Mouse (Mus musculus) limb, embryonic 12.5 days (tissue): ENCODE measurements at regions not wholly inside any gene's neighbourhood (a gene's known extent, or its start where the extent isn't known, plus 50 kb on each side); places are given as distances from the start of the nearest gene placed in this dataset.

Experiments used
- ATAC-seq: fragments of 200-750 bp; cut with Nextera tagmentation; 2 replicates; pipeline ENCODE4 v1.8.0; 2017; ENCODE audit warnings: low read depth, moderate TSS enrichment; ENCODE audit not compliant: insufficient number of reproducible peaks, insufficient read depth, low FRiP score, low TSS enrichment
- H3K27ac ChIP-seq: fragments of 300-500 bp; sonication (generic); 2 replicates; pipeline ENCODE4 v1.5.1; 2016; ENCODE audit warnings: mild to moderate bottlenecking, moderate library complexity
- H3K27me3 ChIP-seq: fragments of 300-500 bp; sonication (generic); 2 replicates; pipeline ENCODE4 v1.6.1; 2016; ENCODE audit warnings: mild to moderate bottlenecking, moderate library complexity
- H3K36me3 ChIP-seq: fragments of 300-500 bp; sonication (generic); 2 replicates; pipeline ENCODE4 v1.6.1; 2016; ENCODE audit warnings: mild to moderate bottlenecking, moderate library complexity
- H3K4me1 ChIP-seq: fragments of 300-500 bp; sonication (generic); replicated peaks from 2 replicates; pipeline ENCODE4 v1.6.1; 2016
- H3K4me2 ChIP-seq: fragments of 300-500 bp; sonication (generic); 2 replicates; pipeline ENCODE4 v1.6.1; 2016; ENCODE audit warnings: mild to moderate bottlenecking, moderate library complexity
- H3K4me3 ChIP-seq: fragments of 300-500 bp; sonication (generic); replicated peaks from 2 replicates; pipeline ENCODE4 v1.5.1; 2016; ENCODE audit warnings: mild to moderate bottlenecking
- H3K9ac ChIP-seq: fragments of 300-500 bp; sonication (generic); replicated peaks from 2 replicates; pipeline ENCODE4 v1.6.1; 2016; ENCODE audit warnings: mild to moderate bottlenecking, moderate library complexity
- H3K9me3 ChIP-seq: fragments of 300-500 bp; sonication (generic); 2 replicates; pipeline ENCODE4 v1.6.1; 2016; ENCODE audit warnings: mild to moderate bottlenecking, moderate library complexity
- WGBS: fragments of 180-500 bp; shearing (Covaris S2); methylation state at CpG from one replicate; pipeline ENCODE4 v1.1.7; 2016; 5-methylcytosine and 5-hydroxymethylcytosine counted together

GRCm38 (mm10) chr1:61530166-61530565 lies 108.5 kb upstream of the Pard3b start:
- H3K36me3 ChIP-seq = no peaks in the 10 kb centered on the region
- H3K9ac ChIP-seq = no peak overlapping the region
- peaks cover 37% of the 10 kb centered on the region for H3K4me1 ChIP-seq
- ATAC-seq = no peak
- H3K27me3 ChIP-seq = no peaks in the 10 kb centered on the region
- 8% methylated on average over 3 of the region's 3 CpGs for WGBS
- no peaks in the 10 kb centered on the region for H3K9me3 ChIP-seq
- H3K27ac ChIP-seq = no peak overlapping the region
- 0 out of 2 replicates have a peak overlapping the region, but pooled peaks have one; percentile 8 for H3K4me2 ChIP-seq
- no peak overlapping the region for H3K4me3 ChIP-seq

- H3K4me2 ChIP-seq = no peak overlapping the region
- no peaks in the 10 kb centered on the region for H3K36me3 ChIP-seq
- ATAC-seq = 0 out of 2 replicates have a peak, but pooled peaks have one; percentile 26
- no peaks in the 10 kb centered on the region for H3K9me3 ChIP-seq
- no peak overlapping the region for H3K9ac ChIP-seq
- no peak overlapping the region for H3K4me3 ChIP-seq
- H3K4me1 ChIP-seq = peaks cover 37% of the 10 kb centered on the region
- H3K27ac ChIP-seq = no peak overlapping the region
- WGBS = 40% methylated on average over 5 of the region's 5 CpGs
- no peaks in the 10 kb centered on the region for H3K27me3 ChIP-seq
Observed at GRCm38 (mm10) chr1:61531487-61531886, 107.1 kb upstream of the Pard3b start.

GRCm38 (mm10) chr1:61540081-61540480 lies 98.5 kb upstream of the Pard3b start:
- no peak overlapping the region for H3K4me3 ChIP-seq
- H3K4me2 ChIP-seq = no peak overlapping the region
- WGBS = 83% methylated on average over 3 of the region's 3 CpGs
- no peaks in the 10 kb centered on the region for H3K27me3 ChIP-seq
- H3K4me1 ChIP-seq = 0 out of 2 replicates have a peak, but pooled peaks cover 6% of the 10 kb centered on the region
- H3K9me3 ChIP-seq = no peaks in the 10 kb centered on the region
- ATAC-seq = no peak
- no peak overlapping the region for H3K27ac ChIP-seq
- H3K9ac ChIP-seq = no peak overlapping the region
- H3K36me3 ChIP-seq = no peaks in the 10 kb centered on the region

DNA sequence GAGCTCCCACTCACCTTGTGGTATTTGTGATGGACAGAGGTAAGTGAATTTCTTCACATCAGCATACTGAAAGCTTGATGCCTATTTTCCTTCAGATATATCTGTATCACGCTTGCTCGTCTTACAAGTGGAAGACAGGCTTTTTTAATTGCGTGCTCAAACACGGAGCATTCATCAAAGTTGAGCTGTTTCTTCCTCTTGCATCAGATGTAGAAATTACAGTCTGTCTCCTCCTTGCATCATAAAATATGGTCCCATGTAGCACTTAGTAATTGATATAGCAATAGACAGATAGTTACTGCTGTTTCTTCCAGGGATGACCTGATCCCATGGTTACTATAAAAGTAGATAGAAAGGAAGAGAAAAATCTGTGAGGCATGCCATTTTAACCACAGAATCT lies 97.5 kb upstream of the Pard3b start:
- no peaks in the 10 kb centered on the region for H3K36me3 ChIP-seq
- no peak for ATAC-seq
- H3K9me3 ChIP-seq = no peaks in the 10 kb centered on the region
- H3K4me1 ChIP-seq = 0 out of 2 replicates have a peak, but pooled peaks cover 6% of the 10 kb centered on the region
- H3K27ac ChIP-seq = no peak overlapping the region
- H3K9ac ChIP-seq = no peak overlapping the region
- H3K27me3 ChIP-seq = no peaks in the 10 kb centered on the region
- no peak overlapping the region for H3K4me3 ChIP-seq
- 88% methylated on average over 4 of the region's 4 CpGs for WGBS
- no peak overlapping the region for H3K4me2 ChIP-seq

DNA sequence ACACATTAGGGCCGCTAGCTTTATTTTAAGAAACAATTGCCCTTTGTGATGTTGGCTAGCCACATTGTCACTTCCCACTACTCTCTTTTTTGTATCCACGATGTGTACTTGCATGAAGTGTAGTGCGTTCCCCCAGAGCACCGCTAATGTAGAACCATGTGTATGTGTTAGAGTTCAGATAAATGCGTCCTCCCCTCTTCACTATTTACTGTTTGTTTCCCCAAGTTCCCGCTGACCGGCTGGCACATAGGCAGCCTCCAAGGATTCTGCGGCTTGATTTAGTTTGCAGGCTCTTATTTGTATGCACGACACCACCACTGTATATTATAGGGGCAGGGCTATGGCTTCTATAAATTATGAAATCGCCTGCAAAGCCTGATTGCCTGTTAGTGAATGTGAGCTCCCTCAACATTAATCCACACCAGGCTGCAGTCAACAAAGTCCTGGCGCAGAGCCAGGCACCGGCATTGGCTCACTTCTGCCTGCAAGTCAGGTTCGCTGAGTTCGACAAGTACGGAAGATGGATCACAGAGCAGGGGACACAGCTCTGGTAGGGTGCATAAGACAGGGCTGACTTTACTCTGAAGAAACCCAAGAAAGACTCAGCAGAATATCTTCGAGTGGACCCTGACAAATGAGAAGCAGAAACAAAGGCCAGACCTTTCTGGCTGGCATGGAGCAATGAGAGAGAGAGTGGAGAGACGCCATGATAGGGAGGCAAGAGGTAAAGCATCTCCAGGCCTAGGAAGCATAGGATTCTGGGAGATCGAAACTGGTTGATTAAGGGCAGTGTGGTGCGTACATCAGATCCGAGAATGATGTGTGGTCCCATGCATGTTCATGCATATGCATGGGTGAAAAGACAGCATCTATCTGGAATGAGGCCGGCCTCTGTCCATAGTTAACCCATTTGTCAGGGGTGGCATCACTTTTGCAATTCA lies 85.8 kb upstream of the Pard3b start:
- Histone ChIP-seq H3K9ac (no peak overlapping the region), H3K4me1 (peaks cover 15% of the 10 kb centered on the region; the same call in 1 of the 2 replicates), H3K27ac (no peak overlapping the region), H3K9me3 (no peaks in the 10 kb centered on the region), H3K4me3 (no peak overlapping the region), H3K27me3 (no peaks in the 10 kb centered on the region; the same call in 1 of the 2 replicates), H3K4me2 (0 out of 2 replicates have a peak overlapping the region, but pooled peaks have one; percentile 7), H3K36me3 (no peaks in the 10 kb centered on the region)
- ATAC-seq = no peak
- WGBS = 69% methylated on average over 21 of the region's 21 CpGs

- H3K4me1 ChIP-seq = 0 out of 2 replicates have a peak, but pooled peaks cover 3% of the 10 kb centered on the region
- no peak for ATAC-seq
- H3K4me3 ChIP-seq = no peak overlapping the region
- 81% methylated on average over 2 of the region's 2 CpGs for WGBS
- H3K9ac ChIP-seq = no peak overlapping the region
- no peaks in the 10 kb centered on the region for H3K27me3 ChIP-seq
- H3K27ac ChIP-seq = no peak overlapping the region
- no peak overlapping the region for H3K4me2 ChIP-seq
- no peaks in the 10 kb centered on the region for H3K36me3 ChIP-seq
- H3K9me3 ChIP-seq = no peaks in the 10 kb centered on the region
Observed at GRCm38 (mm10) chr1:61559514-61559913, 79.1 kb upstream of the Pard3b start.

- ATAC-seq = no peak
- Histone ChIP-seq H3K9me3 (no peaks in the 10 kb centered on the region), H3K27ac (no peak overlapping the region), H3K9ac (no peak overlapping the region), H3K4me2 (no peak overlapping the region), H3K36me3 (no peaks in the 10 kb centered on the region), H3K4me3 (no peak overlapping the region), H3K27me3 (no peaks in the 10 kb centered on the region), H3K4me1 (no peaks in the 10 kb centered on the region)
- WGBS = 62% methylated on average over 2 of the region's 2 CpGs
Observed at GRCm38 (mm10) chr1:61562091-61562490, 76.5 kb upstream of the Pard3b start.

DNA sequence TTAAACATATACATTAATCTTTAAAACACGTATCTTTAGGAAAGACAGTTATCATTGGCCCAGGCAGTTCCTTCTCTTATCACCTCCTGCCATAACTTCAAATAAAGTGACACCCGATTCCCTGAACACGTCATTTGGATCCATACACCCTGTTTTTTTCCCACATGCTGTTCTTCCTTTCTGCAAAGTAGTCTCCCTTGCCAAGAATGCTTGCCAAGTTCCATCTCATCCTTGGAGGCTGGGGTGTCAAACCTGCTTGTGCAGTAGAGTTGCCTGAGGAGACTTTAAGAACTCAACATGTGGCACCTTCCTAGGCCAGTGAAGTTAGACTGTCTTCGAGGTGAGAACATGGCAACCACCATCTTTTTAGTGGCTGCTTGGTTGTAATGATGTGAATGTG lies 73.2 kb upstream of the Pard3b start:
- Histone ChIP-seq H3K27me3 (no peaks in the 10 kb centered on the region), H3K4me1 (no peaks in the 10 kb centered on the region), H3K4me3 (no peak overlapping the region), H3K9me3 (no peaks in the 10 kb centered on the region), H3K9ac (no peak overlapping the region), H3K4me2 (no peak overlapping the region), H3K27ac (no peak overlapping the region), H3K36me3 (no peaks in the 10 kb centered on the region)
- WGBS = 87% methylated on average over 4 of the region's 4 CpGs
- no peak for ATAC-seq

- no peak overlapping the region for H3K4me3 ChIP-seq
- H3K9me3 ChIP-seq = no peaks in the 10 kb centered on the region
- no peaks in the 10 kb centered on the region for H3K4me1 ChIP-seq
- H3K27me3 ChIP-seq = no peaks in the 10 kb centered on the region
- H3K27ac ChIP-seq = no peak overlapping the region
- no peaks in the 10 kb centered on the region for H3K36me3 ChIP-seq
- 81% methylated on average over 2 of the region's 2 CpGs for WGBS
- ATAC-seq = no peak
- no peak overlapping the region for H3K4me2 ChIP-seq
- no peak overlapping the region for H3K9ac ChIP-seq
Observed at GRCm38 (mm10) chr1:61574276-61574675, 64.3 kb upstream of the Pard3b start.

GRCm38 (mm10) chr1:61576758-61577157 lies 61.9 kb upstream of the Pard3b start:
- Histone ChIP-seq H3K9me3 (no peaks in the 10 kb centered on the region), H3K4me2 (no peak overlapping the region), H3K36me3 (no peaks in the 10 kb centered on the region), H3K27me3 (no peaks in the 10 kb centered on the region), H3K9ac (no peak overlapping the region), H3K4me1 (no peaks in the 10 kb centered on the region), H3K27ac (no peak overlapping the region), H3K4me3 (no peak overlapping the region)
- no peak for ATAC-seq
- WGBS = 83% methylated on average over 4 of the region's 4 CpGs

- no peaks in the 10 kb centered on the region for H3K36me3 ChIP-seq
- no peak overlapping the region for H3K4me2 ChIP-seq
- no peak overlapping the region for H3K27ac ChIP-seq
- H3K4me1 ChIP-seq = no peaks in the 10 kb centered on the region
- WGBS = 83% methylated on average over 8 of the region's 8 CpGs
- no peaks in the 10 kb centered on the region for H3K9me3 ChIP-seq
- H3K9ac ChIP-seq = no peak overlapping the region
- no peak overlapping the region for H3K4me3 ChIP-seq
- ATAC-seq = no peak
- no peaks in the 10 kb centered on the region for H3K27me3 ChIP-seq
Observed at GRCm38 (mm10) chr1:61587251-61587650, 51.4 kb upstream of the Pard3b start.
